Mouse (Mus musculus) retina, embryonic 14.5 days (tissue): ENCODE results near the gene Pcsk6.

Experiments used
- DNase-seq: peaks from one replicate; pipeline ENCODE4 v3.0.0-alpha.2; 2015; ENCODE audit warnings: low spot score

The Pcsk6 gene

GRCm38 (mm10) chr7:66055356-66055755 is 193.8 kb downstream of the Pcsk6 start:
- DNase-seq, result peak; percentile 77

DNA sequence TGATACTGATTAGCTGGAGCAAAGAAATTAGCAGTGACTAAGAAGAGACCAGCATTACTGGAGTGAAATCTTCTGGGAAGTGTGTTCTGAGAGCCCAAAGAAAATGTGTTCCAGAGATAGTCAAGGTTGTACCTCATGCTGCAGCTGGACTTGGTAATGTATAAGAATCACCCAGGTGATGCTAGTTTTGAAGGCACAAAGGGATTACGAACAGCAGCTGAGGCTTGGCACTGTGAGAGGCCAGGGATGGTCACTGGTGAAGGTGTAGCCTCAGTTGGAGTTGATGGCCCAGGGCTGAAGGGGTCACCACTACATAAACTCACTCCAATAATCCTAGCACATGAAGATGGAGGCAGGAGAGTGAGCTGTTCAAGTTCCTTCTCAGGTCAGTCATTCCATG is 197.2 kb downstream of the Pcsk6 start, which contains the start of gene Snrpa1:
Gene Snrpa1, plus strand, starts transcription at position 301 of the 400 bp plus-strand sequence.
- no peak for DNase-seq

DNA sequence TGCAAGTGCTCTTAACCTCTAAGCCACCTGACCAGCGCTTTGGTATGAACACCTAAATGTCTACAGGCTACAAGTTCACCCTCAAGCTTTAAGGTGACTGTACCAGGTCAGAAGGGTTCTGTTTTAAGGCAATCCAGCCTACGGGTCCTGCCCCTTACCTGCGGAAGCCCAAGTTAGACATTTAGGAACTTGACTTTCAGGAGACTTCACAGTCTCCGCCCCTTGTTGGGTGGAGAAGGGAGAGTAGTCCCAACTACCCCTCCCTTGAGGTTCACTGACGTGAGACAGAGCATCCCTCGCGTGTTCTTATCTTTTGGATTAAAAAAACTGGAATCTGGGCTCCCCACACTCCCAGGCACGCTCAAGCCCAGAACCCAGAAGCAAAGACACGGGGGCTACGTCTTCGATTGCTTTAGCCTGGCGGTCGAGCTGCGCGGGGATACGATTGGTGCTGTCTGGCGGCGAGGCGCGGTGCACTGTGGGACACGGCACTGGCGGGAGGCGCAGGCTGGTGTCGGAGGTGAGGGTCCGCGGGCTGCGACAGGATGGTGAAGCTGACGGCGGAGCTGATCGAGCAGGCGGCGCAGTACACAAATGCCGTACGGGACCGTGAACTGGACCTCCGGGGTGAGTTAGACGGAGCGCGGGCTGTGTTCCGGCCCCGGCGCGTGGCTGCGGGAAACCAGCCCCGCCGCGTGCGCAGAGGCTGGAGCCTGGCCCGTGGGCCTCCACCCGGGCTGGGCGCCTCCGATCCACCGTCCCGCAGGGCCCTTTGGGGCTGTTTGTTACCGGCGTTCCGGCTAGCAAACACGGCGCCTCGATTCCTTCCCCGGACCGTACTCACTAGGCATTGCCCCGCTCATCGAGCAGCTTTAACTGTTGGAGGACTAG is 198.8 kb downstream of the Pcsk6 start:
- DNase-seq, result peak; percentile 91

DNA sequence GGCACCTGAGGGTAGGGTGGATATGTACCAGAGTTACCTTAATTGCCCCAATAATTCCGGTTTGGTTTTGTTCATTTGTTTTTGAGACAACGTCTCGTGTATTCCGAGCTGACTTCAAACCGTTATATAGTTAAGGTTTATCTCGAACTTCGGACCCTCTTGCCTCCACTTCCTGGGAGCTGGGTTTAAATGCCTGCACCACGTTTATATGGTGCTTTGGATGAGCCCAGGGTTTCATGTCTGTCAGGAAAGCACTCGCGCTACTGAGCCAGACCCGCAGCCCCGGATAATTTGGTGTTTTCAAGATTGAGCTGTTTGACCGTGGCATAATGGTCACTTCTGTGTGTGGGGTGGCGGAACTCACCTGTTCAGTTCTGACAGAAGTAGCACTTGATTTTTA is 199.5 kb downstream of the Pcsk6 start:
- DNase-seq, result no peak

- DNase-seq, result no peak
Measured at GRCm38 (mm10) chr7:66076411-66076810, 214.9 kb downstream of the Pcsk6 start.

DNA sequence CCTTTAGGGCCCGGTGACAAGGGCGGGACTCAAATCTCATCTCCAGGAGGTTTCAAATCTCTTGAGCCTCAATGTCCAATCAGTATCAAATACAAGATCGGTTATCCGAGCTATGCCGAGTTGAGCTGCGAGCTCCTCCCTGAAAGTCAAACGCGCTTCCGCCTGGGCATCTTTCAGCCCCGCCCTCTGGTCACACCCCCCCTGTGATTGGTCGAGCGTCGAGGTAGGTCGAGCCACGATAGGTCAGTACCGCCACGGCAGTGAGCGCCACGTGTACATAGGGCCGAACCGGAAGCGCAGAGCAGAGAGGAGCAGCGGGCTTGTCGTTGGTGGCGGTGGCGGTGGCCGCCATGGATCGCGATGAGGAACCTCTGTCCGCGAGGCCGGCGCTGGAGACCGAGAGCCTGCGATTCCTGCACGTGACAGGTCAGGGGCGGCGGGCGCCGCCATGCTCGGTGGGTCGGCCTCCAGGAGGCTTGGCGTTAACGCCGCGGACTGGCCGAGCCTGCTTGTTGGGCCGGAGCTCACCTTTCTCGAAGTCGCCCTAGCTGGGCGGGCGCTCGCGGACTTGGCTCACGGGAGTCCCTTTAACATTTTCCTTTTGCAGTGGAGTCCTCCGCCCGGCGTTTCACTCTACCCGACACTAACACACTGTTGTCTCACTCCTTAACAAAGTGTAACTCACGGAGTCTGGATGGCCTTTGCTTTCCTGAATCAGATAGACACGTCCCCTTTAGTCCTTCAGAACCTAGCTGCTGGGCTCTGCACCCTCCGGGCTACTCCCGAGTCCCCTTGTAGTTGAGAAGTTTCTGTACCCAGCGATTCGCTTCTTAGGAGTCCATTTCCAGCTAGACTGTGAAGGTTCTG is 218.1 kb downstream of the Pcsk6 start, which contains the start of gene Selenos:
Gene Selenos, plus strand, starts transcription at position 286 of the 867 bp plus-strand sequence.
- DNase-seq, result peak; percentile 97

DNA sequence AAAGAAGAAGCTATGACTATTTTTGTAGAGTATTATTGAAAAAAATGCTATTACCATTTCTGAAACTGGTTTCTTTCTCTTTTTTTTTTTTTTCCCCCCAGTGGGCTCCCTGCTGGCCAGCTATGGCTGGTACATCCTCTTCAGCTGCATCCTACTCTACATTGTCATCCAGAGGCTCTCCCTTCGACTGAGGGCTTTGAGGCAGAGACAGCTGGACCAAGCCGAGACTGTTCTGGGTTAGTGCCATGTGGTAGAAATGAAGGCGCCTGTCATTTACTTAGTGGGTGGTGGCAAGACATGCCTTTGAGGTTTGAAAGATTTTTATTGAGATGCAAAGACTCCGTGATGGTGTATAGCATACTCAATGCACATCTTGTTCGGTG is 218.7 kb downstream of the Pcsk6 start:
- peak; percentile 28 for DNase-seq

DNA sequence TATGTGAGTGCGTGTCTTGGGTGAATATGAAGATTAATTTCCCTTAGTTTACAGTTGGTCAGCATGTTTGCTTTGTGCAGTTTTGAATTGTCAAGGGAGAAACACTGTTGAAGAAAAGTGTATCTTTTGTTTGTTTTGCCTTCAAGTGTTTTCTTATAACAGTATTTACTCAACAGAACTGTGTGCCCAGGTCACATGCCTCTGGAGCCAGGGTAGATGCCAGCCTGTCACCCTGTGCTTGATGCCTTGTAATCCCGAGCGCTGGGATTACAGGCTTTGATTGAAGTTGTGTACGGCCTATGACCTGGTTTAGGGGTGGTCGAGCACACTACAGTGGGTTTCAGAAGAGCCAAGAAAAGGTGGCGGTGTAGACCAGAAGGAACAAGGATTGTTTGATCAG is 222.2 kb downstream of the Pcsk6 start:
- no peak for DNase-seq

- DNase-seq, result no peak
Measured at GRCm38 (mm10) chr7:66084546-66084945, 223.0 kb downstream of the Pcsk6 start.

DNA sequence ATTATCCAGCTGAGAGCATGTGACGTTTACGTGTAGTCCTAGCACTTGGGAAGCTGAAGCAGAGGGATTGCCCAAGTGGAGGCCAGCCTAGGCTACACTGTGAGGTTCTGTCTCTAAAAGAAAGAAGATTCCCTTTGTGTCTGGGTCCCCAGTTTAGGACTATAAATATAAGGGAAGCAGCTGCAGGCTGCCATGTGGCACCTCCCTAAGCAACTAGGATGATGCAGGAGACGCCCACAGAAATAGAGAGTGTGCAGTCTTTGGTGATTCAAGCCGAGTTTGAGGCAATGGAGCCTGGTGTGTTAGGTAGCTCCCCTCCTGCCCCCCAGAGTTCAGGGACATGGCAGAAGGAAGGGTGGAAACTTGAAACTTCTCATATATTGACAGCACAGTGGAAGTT is 226.1 kb downstream of the Pcsk6 start:
- DNase-seq, result no peak

DNA sequence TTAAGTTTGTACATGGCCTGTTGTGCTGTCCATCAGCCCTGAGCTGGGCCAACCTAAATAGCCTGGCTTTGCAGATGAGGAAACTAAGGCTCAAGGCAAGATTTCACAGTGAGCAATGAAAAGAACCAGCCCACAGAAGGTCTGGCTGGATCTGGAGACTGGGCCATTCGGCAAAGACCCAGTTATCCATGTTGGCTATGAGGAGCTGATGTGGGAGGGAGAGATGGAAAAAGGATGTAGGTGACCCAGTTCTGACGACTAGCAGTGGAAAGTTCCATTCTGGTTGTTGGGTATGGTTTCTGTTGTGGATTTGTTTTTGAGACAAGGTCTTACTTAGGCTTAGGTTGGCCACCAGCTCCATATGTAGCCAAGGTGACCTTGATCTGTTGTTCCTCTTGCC is 226.5 kb downstream of the Pcsk6 start:
- no peak for DNase-seq

- DNase-seq, result no peak
Measured at GRCm38 (mm10) chr7:66090676-66091190, 229.2 kb downstream of the Pcsk6 start.

DNA sequence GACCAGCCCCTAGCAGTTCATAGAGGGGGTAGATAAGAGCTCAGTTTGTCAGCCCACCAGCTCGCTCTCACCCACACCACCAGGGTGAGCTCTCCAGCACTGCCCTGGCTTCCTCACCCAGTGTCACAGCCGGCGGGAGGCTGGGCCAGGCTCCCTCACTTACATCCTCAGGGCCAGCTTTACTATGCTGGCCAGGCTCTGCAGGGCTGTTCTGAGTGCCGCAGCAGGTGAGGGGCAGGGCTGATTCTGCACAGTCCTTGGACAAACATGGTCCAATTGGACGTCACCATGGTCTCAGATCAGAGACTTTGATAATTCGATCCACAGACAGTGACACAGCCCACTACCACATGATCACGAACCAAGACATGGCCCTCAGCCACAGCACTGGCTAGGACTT is 230.0 kb downstream of the Pcsk6 start:
- DNase-seq, result no peak

DNA sequence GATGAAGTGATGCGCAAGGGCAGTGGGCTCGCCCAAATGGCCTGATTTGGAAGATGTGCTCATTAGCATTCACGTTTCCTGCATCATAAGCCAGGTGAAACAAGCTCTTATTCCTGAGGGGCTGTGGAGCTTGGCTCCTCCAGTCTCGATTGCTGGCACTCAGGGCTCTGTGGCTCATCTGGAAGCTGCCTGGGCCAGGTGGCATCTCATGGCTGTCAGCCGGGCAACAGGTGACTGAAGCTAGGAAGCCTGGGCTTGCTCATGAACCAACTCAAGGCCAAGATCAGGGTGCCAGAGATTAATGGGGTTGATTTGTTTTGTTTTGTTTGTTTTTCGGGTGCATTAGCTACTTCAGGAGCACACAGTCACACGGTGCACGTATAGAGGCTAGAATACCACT is 231.1 kb downstream of the Pcsk6 start:
- DNase-seq, result no peak

DNA sequence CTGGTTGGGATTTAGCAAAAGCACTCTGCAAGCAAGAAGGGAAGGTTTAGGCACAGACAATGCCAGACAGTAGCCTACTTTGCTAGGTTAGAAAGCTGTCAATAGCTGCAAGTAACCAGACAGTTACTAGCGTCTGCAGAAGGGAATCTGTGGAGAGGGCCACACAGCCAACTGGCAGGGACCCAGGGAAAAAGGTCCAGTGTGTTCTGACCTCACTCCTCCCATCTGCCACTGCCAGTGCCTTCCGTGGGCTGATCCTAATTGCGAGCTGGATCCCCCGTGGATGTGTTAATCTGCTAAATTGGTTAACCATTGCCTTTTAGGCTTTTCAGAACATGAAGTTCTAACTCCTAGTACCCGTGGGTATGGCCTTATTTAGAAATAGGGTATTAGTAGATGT is 232.6 kb downstream of the Pcsk6 start:
- DNase-seq, result no peak

- no peak for DNase-seq
Measured at GRCm38 (mm10) chr7:66098803-66099202, 237.3 kb downstream of the Pcsk6 start.
